Mouse (Mus musculus) embryonic facial prominence, embryonic 14.5 days (tissue): ENCODE measurements around the gene Prdx4. TPM values are rescaled to one million over a fixed set of nuclear protein-coding genes. Genes with fewer than 3 reads are reported as not detected.

Experiments
- ATAC-seq: fragments of 200-750 bp; cut with Nextera tagmentation; 2 replicates; pipeline ENCODE4 v1.8.0; 2017; ENCODE audit warnings: low read depth, moderate number of reproducible peaks, moderate TSS enrichment
- DNase-seq: peaks from one replicate; pipeline ENCODE4 v3.0.0-alpha.2; 2015; ENCODE audit warnings: low spot score
- H3K27ac ChIP-seq: fragments of 300-500 bp; sonication (generic); replicated peaks from 2 replicates; pipeline ENCODE4 v1.5.1; 2014; ENCODE audit warnings: low read depth, mild to moderate bottlenecking, low read length, moderate library complexity
- H3K27me3 ChIP-seq: fragments of 300-500 bp; sonication (generic); replicated peaks from 2 replicates; pipeline ENCODE4 v1.6.1; 2014; ENCODE audit warnings: low read length; ENCODE audit not compliant: control insufficient read depth, insufficient read depth
- H3K36me3 ChIP-seq: fragments of 300-500 bp; sonication (generic); 2 replicates; pipeline ENCODE4 v1.6.1; 2014; ENCODE audit warnings: low read length, mixed read lengths; ENCODE audit not compliant: control insufficient read depth, insufficient read depth
- H3K4me1 ChIP-seq: fragments of 300-500 bp; sonication (generic); 2 replicates; pipeline ENCODE4 v1.6.1; 2014; ENCODE audit warnings: antibody characterized with exemption, low read length; ENCODE audit not compliant: control insufficient read depth, insufficient read depth
- H3K4me2 ChIP-seq: fragments of 300-500 bp; sonication (generic); 2 replicates; pipeline ENCODE4 v1.6.1; 2014; ENCODE audit warnings: low read depth, mild to moderate bottlenecking, low read length, moderate library complexity, mixed read lengths
- H3K4me3 ChIP-seq: fragments of 300-500 bp; sonication (generic); 2 replicates; pipeline ENCODE4 v1.5.1; 2014; ENCODE audit warnings: low read depth, mild to moderate bottlenecking, low read length
- H3K9ac ChIP-seq: fragments of 300-500 bp; sonication (generic); 2 replicates; pipeline ENCODE4 v1.6.1; 2014; ENCODE audit warnings: low read depth, mild to moderate bottlenecking, low read length, moderate library complexity, mixed read lengths
- H3K9me3 ChIP-seq: fragments of 300-500 bp; sonication (generic); 2 replicates; pipeline ENCODE4 v1.6.1; 2016; ENCODE audit warnings: low read length; ENCODE audit not compliant: control insufficient read depth
- WGBS: fragments of 180-500 bp; shearing (Covaris S2); extraction: QIAGEN DNeasy Blood & Tissue Kit; methylation state at CpG from one replicate; pipeline ENCODE4 v1.1.7; 2014; 5-methylcytosine and 5-hydroxymethylcytosine counted together
- polyA plus RNA-seq: library from polyadenylated mRNA; unstranded; fragments of >200 nt; fragmentation: Nextera tagmentation; extraction: Ambion mirVana; gene quantifications from 2 replicates; pipeline ENCODE4 v1.2.1, GENCODE M21; 2014

The Prdx4 gene
- polyA plus RNA-seq, 1 experiment from 2014 or later = 325 TPM

- DNase-seq = no peak
- no peak for ATAC-seq
- WGBS = 97% methylated on average over 2 of the region's 2 CpGs
Measured at GRCm38 (mm10) chrX:155306390-155306789, 34.2 kb downstream of the Prdx4 start.

DNA sequence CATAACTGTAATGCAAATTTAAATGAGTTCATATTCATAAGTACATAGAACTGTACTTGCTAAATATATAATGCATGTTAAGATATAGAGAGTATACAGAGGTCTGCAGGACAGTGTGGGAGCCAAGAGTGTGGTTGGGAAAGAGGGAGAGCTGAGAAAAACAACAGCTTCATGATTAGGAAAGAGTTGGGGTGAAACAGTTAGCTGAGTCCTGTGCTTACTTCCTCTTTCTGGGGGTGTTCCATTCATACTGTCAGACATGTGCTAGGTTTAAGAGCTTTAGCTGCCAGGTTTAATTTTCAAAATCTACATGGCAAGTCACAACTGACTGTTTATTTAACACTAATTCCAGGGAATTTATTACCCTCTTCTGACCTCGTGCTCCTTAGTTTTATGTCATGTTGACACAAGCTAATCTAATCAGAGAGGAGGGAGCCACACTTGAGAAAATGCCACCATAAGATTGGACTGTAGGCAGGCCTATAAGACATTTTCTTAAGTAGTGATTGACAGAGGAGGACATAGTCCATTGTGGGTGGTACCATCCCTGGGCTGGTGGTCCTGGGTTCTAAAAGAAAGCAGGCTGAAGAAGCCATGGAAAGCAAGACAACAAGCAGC lies 60.0 kb downstream of the Prdx4 start:
- ATAC-seq = no peak
- 48% methylated on average over 1 of the region's 1 CpGs for WGBS
- H3K27ac ChIP-seq = no peak overlapping the region

More at GRCm38 (mm10) chrX:155306390-155306789, 34.2 kb downstream of the Prdx4 start:
- no peak overlapping the region for H3K9ac ChIP-seq
- no peak overlapping the region for H3K27ac ChIP-seq
- H3K9me3 ChIP-seq = no peaks in the 10 kb centered on the region
- H3K4me2 ChIP-seq = no peak overlapping the region
- H3K36me3 ChIP-seq = no peaks in the 10 kb centered on the region
- H3K27me3 ChIP-seq = no peaks in the 10 kb centered on the region
- H3K4me1 ChIP-seq = no peaks in the 10 kb centered on the region
- no peak overlapping the region for H3K4me3 ChIP-seq

GRCm38 (mm10) chrX:155278483-155278882 lies 62.1 kb downstream of the Prdx4 start:
- Histone ChIP-seq H3K9ac (no peak overlapping the region), H3K9me3 (no peaks in the 10 kb centered on the region), H3K4me2 (no peak overlapping the region), H3K4me3 (no peak overlapping the region), H3K27me3 (no peaks in the 10 kb centered on the region), H3K27ac (no peak overlapping the region), H3K4me1 (no peaks in the 10 kb centered on the region), H3K36me3 (0 out of 2 replicates have a peak, but pooled peaks cover 9% of the 10 kb centered on the region)
- ATAC-seq (no peak), DNase-seq (no peak)
- WGBS = 75% methylated on average over 4 of the region's 4 CpGs

More for the DNA sequence above, 60.0 kb downstream of the Prdx4 start:
- H3K4me2 ChIP-seq = no peak overlapping the region
- no peak for DNase-seq
- H3K36me3 ChIP-seq = 0 out of 2 replicates have a peak, but pooled peaks cover 5% of the 10 kb centered on the region
- no peak overlapping the region for H3K4me3 ChIP-seq
- no peaks in the 10 kb centered on the region for H3K27me3 ChIP-seq
- H3K9ac ChIP-seq = no peak overlapping the region
- no peaks in the 10 kb centered on the region for H3K9me3 ChIP-seq
- H3K4me1 ChIP-seq = no peaks in the 10 kb centered on the region

Other genes with a start within 250 kb of the Prdx4 start
- not detected in 2 replicates for gene Magea2, start 247.1 kb downstream of the Prdx4 start, polyA plus RNA-seq
- not detected in 2 replicates for gene Cldn34b2, start 212.3 kb downstream of the Prdx4 start, polyA plus RNA-seq
- 148 TPM in 2 replicates for gene Sat1, start 124.3 kb downstream of the Prdx4 start, polyA plus RNA-seq
- gene Acot9, start 78.3 kb downstream of the Prdx4 start, polyA plus RNA-seq = 52.2 and 55.1 TPM in 2 replicates